Mouse (Mus musculus) CH12.LX (cell line): ENCODE data around the gene Cdk5. TPM values are rescaled to one million over a fixed set of nuclear protein-coding genes. Genes with fewer than 3 reads are reported as not detected.

Experiments used
- DNase-seq: peaks from one replicate; pipeline ENCODE4 v3.0.0-alpha.2; 2013; ENCODE audit errors: extremely low read depth
- H3K27ac ChIP-seq: 2 replicates; pipeline ENCODE4 v1.5.1; 2012; ENCODE audit warnings: low read depth, mild to moderate bottlenecking, control low read depth, moderate library complexity; ENCODE audit not compliant: insufficient read depth
- H3K27me3 ChIP-seq: replicated peaks from 2 replicates; pipeline ENCODE3; 2012; ENCODE audit warnings: inconsistent platforms
- H3K36me3 ChIP-seq, 2 experiments: replicated peaks in 1 of 2; 2 replicates each; pipeline versions ENCODE3 to v1.6.1; 2012; ENCODE audit warnings: inconsistent platforms in 1 of 2, low read length in 1 of 2, mild to moderate bottlenecking in 1 of 2, mixed read lengths in 1 of 2, moderate library complexity in 1 of 2; ENCODE audit not compliant: control insufficient read depth in 1 of 2, insufficient read depth in 1 of 2
- H3K4me1 ChIP-seq, 2 experiments: 2 replicates each; pipeline ENCODE4 v1.6.1; 2012; ENCODE audit warnings: inconsistent platforms in 1 of 2, moderate library complexity in 1 of 2; ENCODE audit not compliant: insufficient read depth in 2 of 2, control insufficient read depth in 1 of 2
- H3K4me2 ChIP-seq: 2 replicates; pipeline ENCODE4 v1.6.1; 2012; ENCODE audit warnings: low read depth, mild to moderate bottlenecking, control low read depth; ENCODE audit not compliant: poor library complexity, insufficient read depth, severe bottlenecking
- H3K4me3 ChIP-seq, 3 experiments: fragments of 150-350 bp in 1 of 3; sonication (generic) in 1 of 3; replicated peaks in 1 of 3; 2 replicates each; pipeline versions ENCODE3 to v1.5.1; 2011 to 2012; ENCODE audit warnings: low read depth in 2 of 3, low read length in 2 of 3, mild to moderate bottlenecking in 2 of 3, moderate library complexity in 2 of 3, control low read depth in 1 of 3, improper control_type of control experiment in 1 of 3, inconsistent platforms in 1 of 3, mixed read lengths in 1 of 3; ENCODE audit not compliant: poor library complexity in 1 of 3
- H3K79me2 ChIP-seq: replicated peaks from 2 replicates; pipeline ENCODE4 v1.6.1; 2012; ENCODE audit warnings: mild to moderate bottlenecking, moderate library complexity; ENCODE audit not compliant: control insufficient read depth, poor library complexity, insufficient read depth, severe bottlenecking; ENCODE audit errors: extremely low read depth
- H3K9ac ChIP-seq: 2 replicates; pipeline ENCODE4 v1.6.1; 2012; ENCODE audit warnings: low read depth, mild to moderate bottlenecking, control low read depth, moderate library complexity; ENCODE audit not compliant: insufficient read depth
- H3K9me3 ChIP-seq: replicated peaks from 2 replicates; pipeline ENCODE3; 2012; ENCODE audit warnings: low read length, inconsistent platforms, mixed read lengths
- BHLHE40 ChIP-seq: IDR thresholded peaks from 2 replicates; pipeline ENCODE4 v1.6.1; 2011; ENCODE audit warnings: mild to moderate bottlenecking, low read depth, low read length, improper control_type of control experiment
- CHD1 ChIP-seq: IDR thresholded peaks from 2 replicates; pipeline ENCODE4 v1.6.1; 2012; ENCODE audit warnings: low read depth, low read length, improper control_type of control experiment, inconsistent platforms
- E2F4 ChIP-seq: IDR thresholded peaks from 2 replicates; pipeline ENCODE4 v1.6.1; 2011; ENCODE audit warnings: low read depth, low read length, improper control_type of control experiment; ENCODE audit not compliant: insufficient replicate concordance
- ELF1 ChIP-seq: IDR thresholded peaks from 2 replicates; pipeline ENCODE4 v1.6.1; 2014; ENCODE audit warnings: low read depth, mild to moderate bottlenecking, inconsistent platforms, low read length, improper control_type of control experiment
- EP300 ChIP-seq: IDR thresholded peaks from 2 replicates; pipeline ENCODE4 v1.6.1; 2011; ENCODE audit warnings: low read length, improper control_type of control experiment
- ETS1 ChIP-seq: conservative IDR thresholded peaks from 2 replicates; pipeline ENCODE4 v1.6.1; 2012; ENCODE audit warnings: low read depth, mild to moderate bottlenecking, inconsistent platforms, low read length, improper control_type of control experiment, moderate library complexity
- GABPA ChIP-seq: IDR thresholded peaks from 2 replicates; pipeline ENCODE4 v1.6.1; 2012; ENCODE audit warnings: low read depth, low read length, improper control_type of control experiment, inconsistent platforms; ENCODE audit not compliant: insufficient replicate concordance
- HCFC1 ChIP-seq: IDR thresholded peaks from 2 replicates; pipeline ENCODE4 v1.6.1; 2012; ENCODE audit warnings: low read depth, mild to moderate bottlenecking, inconsistent platforms, low read length, improper control_type of control experiment
- IRF4 ChIP-seq: IDR thresholded peaks from 2 replicates; pipeline ENCODE4 v1.6.1; 2014; ENCODE audit warnings: low read depth, mild to moderate bottlenecking, inconsistent platforms, low read length, improper control_type of control experiment
- MAFK ChIP-seq: IDR thresholded peaks from 2 replicates; pipeline ENCODE4 v1.6.1; 2011; ENCODE audit warnings: low read length, improper control_type of control experiment; ENCODE audit not compliant: insufficient replicate concordance
- MAX ChIP-seq: IDR thresholded peaks from 2 replicates; pipeline ENCODE4 v1.6.1; 2011; ENCODE audit warnings: low read length, improper control_type of control experiment
- MAZ ChIP-seq: IDR thresholded peaks from 2 replicates; pipeline ENCODE4 v1.6.1; 2012; ENCODE audit warnings: low read depth, mild to moderate bottlenecking, inconsistent platforms, low read length, improper control_type of control experiment, moderate library complexity
- MEF2A ChIP-seq: IDR thresholded peaks from 2 replicates; pipeline ENCODE4 v1.6.1; 2014; ENCODE audit warnings: low read depth, mild to moderate bottlenecking, inconsistent platforms, low read length, improper control_type of control experiment, borderline replicate concordance
- MXI1 ChIP-seq: IDR thresholded peaks from 2 replicates; pipeline ENCODE4 v1.6.1; 2011; ENCODE audit warnings: mild to moderate bottlenecking, low read depth, low read length, improper control_type of control experiment
- MYC ChIP-seq: IDR thresholded peaks from 2 replicates; pipeline ENCODE4 v1.6.1; 2011; ENCODE audit warnings: low read depth, mild to moderate bottlenecking, improper control_type of control experiment, low read length
- NELFE ChIP-seq: IDR thresholded peaks from 2 replicates; pipeline ENCODE4 v1.6.1; 2011; ENCODE audit warnings: low read depth, low read length, improper control_type of control experiment
- POLR2A ChIP-seq: IDR thresholded peaks from 2 replicates; pipeline ENCODE4 v1.6.1; 2011; ENCODE audit warnings: low read depth, mild to moderate bottlenecking, improper control_type of control experiment, low read length
- POLR2AphosphoS2 ChIP-seq: IDR thresholded peaks from 2 replicates; pipeline ENCODE4 v1.6.1; 2011; ENCODE audit warnings: low read depth, low read length, improper control_type of control experiment
- RAD21 ChIP-seq: IDR thresholded peaks from 2 replicates; pipeline ENCODE4 v1.6.1; 2011; ENCODE audit warnings: low read depth, mild to moderate bottlenecking, low read length, improper control_type of control experiment, moderate library complexity
- SIN3A ChIP-seq: IDR thresholded peaks from 2 replicates; pipeline ENCODE4 v1.6.1; 2012; ENCODE audit warnings: low read length, improper control_type of control experiment, inconsistent platforms
- SMC3 ChIP-seq: IDR thresholded peaks from 2 replicates; pipeline ENCODE4 v1.6.1; 2011; ENCODE audit warnings: low read depth, low read length, improper control_type of control experiment
- TBP ChIP-seq: conservative IDR thresholded peaks from 2 replicates; pipeline ENCODE4 v1.6.1; 2011; ENCODE audit warnings: low read depth, low read length, improper control_type of control experiment
- USF1 ChIP-seq: IDR thresholded peaks from 2 replicates; pipeline ENCODE4 v1.6.1; 2014; ENCODE audit warnings: low read depth, mild to moderate bottlenecking, inconsistent platforms, low read length, improper control_type of control experiment
- ZC3H11A ChIP-seq: IDR thresholded peaks from 2 replicates; pipeline ENCODE4 v1.6.1; 2012; ENCODE audit warnings: low read depth, mild to moderate bottlenecking, inconsistent platforms, low read length, improper control_type of control experiment
- ZKSCAN1 ChIP-seq: IDR thresholded peaks from 2 replicates; pipeline ENCODE4 v1.6.1; 2012; ENCODE audit warnings: low read depth, inconsistent platforms, low read length, improper control_type of control experiment, borderline replicate concordance
- dilution Hi-C: fragments of 300-500 bp; cut with MboI; formaldehyde crosslinking; loops from 2 replicates; pipeline ENCODE4 v1.14.3; 2020; ENCODE audit warnings: low sequenced_read_pairs; ENCODE audit not compliant: extremely low pct_unique_long_range_greater_than_20kb, extremely low pct_ligation_motif_present
- in situ Hi-C: fragments of 300-500 bp; cut with MboI; formaldehyde crosslinking; loops from 3 replicates; pipeline ENCODE4 v1.14.3; 2019; ENCODE audit warnings: low sequenced_read_pairs, low pct_ligation_motif_present, low pct_unique_long_range_greater_than_20kb, mixed read lengths
- polyA plus RNA-seq: library from polyadenylated mRNA; unstranded; fragments of >175 nt; gene quantifications from 2 replicates; pipeline ENCODE4 v1.2.1, GENCODE M21; 2012; ENCODE audit warnings: low read depth; ENCODE audit not compliant: insufficient read length
- total RNA-seq, 2 experiments: library from RNA; depleted of rRNA; stranded (reverse); fragments of 300-350 nt in 1 of 2; fragments of >200 nt in 1 of 2; gene quantifications; 2 replicates each; pipeline ENCODE4 v1.2.3; 2012 to 2014

Cdk5 gene
- total and polyA plus RNA-seq, 3 experiments = 7.4 to 26.6 (median 12.1) TPM

DNA sequence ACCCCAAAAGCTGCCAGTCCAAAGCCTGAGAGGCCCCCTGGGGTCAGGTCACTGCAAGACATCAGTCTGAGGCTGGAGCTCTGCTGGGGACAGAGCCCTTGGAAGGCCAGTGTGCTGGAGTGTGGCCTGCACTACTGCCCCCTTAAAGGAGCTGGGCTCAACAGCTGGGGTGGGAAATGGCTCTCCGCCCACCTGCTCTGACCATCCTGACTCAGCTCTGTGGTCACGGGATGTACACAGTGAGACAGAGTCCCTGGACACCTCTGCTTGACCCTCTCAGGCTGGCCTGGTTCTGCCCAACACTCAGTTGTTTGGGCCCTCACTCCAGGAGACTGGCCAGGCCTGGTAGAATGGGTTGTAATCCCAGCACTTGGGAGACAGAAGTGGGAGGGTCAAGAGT lies 13.9 kb downstream of the Cdk5 start:
- Histone ChIP-seq H3K79me2 (no peaks in the 10 kb centered on the region), H3K9me3 (no peaks in the 10 kb centered on the region), H3K36me3 (peaks cover 34 to 73% of the 10 kb centered on the region in 2 experiments)
- no peak for DNase-seq
- TF ChIP-seq E2F4 = no peak
- TF ChIP-seq HCFC1 = no peak
- no peak for TF ChIP-seq MEF2A
- no peak for TF ChIP-seq MAFK
- no peak for TF ChIP-seq NELFE
- TF ChIP-seq POLR2AphosphoS2 = no peak
- no peak for TF ChIP-seq EP300
- TF ChIP-seq ETS1 = no peak
- TF ChIP-seq GABPA = no peak
- TF ChIP-seq MXI1 = no peak
- no peak for TF ChIP-seq SIN3A
- TF ChIP-seq ZKSCAN1 = no peak
- TF ChIP-seq ZC3H11A = no peak
- no peak for TF ChIP-seq USF1
- no peak for TF ChIP-seq MYC
- no peak for TF ChIP-seq BHLHE40
- TF ChIP-seq TBP = no peak
- no peak for TF ChIP-seq SMC3
- no peak for TF ChIP-seq ELF1
- TF ChIP-seq, all 38 proteins: peak for 0
- no peak overlapping the region for H3K27ac ChIP-seq
- dilution Hi-C loops (no loop called here), in situ Hi-C loops (no loop called here)
- H3K4me1 ChIP-seq = peaks cover 0 to 11% of the 10 kb centered on the region in 2 experiments; a peak in 2 of 4 replicates
- H3K9ac ChIP-seq = no peak overlapping the region
- no peak overlapping the region for H3K4me2 ChIP-seq
- no peaks in the 10 kb centered on the region for H3K27me3 ChIP-seq
- no peak overlapping the region for H3K4me3 ChIP-seq

DNA sequence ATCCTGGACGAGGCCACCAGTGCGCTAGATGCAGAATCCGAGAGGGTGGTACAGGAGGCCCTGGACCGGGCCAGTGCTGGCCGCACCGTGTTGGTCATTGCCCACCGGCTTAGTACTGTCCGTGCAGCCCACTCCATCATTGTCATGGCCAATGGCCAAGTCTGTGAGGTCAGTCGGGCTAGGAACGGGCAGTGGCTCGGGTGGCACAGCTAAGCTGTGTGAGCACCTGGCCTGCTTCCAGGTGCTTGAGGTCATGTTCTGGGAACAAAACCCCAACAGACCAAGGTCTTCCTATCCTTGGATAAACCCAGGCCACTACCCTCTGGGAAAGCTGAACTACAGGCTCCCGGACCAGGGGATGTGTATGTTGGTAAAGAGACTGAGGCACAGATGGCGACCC lies 14.7 kb downstream of the Cdk5 start:
- DNase-seq = no peak
- H3K9ac ChIP-seq = no peak overlapping the region

More for the DNA sequence above, 14.7 kb downstream of the Cdk5 start:
- Histone ChIP-seq H3K4me3 (no peak overlapping the region), H3K27ac (no peak overlapping the region), H3K9me3 (no peaks in the 10 kb centered on the region), H3K79me2 (no peaks in the 10 kb centered on the region), H3K4me2 (no peak overlapping the region), H3K27me3 (no peaks in the 10 kb centered on the region), H3K4me1 (peaks cover 0 to 13% of the 10 kb centered on the region in 2 experiments; a peak in 2 of 4 replicates), H3K36me3 (peaks cover 38 to 74% of the 10 kb centered on the region in 2 experiments)
- dilution Hi-C loops = no loop called here
- TF ChIP-seq SIN3A = no peak
- TF ChIP-seq EP300 = no peak
- TF ChIP-seq MAX = no peak
- TF ChIP-seq CHD1 = no peak
- TF ChIP-seq POLR2A = no peak
- no peak for TF ChIP-seq IRF4
- TF ChIP-seq ETS1 = no peak
- no peak for TF ChIP-seq RAD21
- TF ChIP-seq BHLHE40 = no peak
- TF ChIP-seq POLR2AphosphoS2 = no peak
- no peak for TF ChIP-seq MAZ
- in situ Hi-C loops = no loop called here
